Mouse (Mus musculus): ENCODE results near the gene Zdhhc13. TPM values are rescaled to one million over a fixed set of nuclear protein-coding genes. Genes with fewer than 3 reads are reported as not detected.

Gene Zdhhc13
- polyA plus RNA-seq, 1 experiment from 2014 or later: 36.2 TPM

- Histone ChIP-seq H3K27ac (ENCODE audit: low read depth) (no peak overlapping the region), H3K27me3 (ENCODE audit: insufficient read depth, low read length) (no peaks in the 10 kb centered on the region), H3K4me2 (no peak overlapping the region), H3K9me3 (ENCODE audit: low read depth, low read length) (no peaks in the 10 kb centered on the region), H3K36me3 (ENCODE audit: insufficient read depth) (no peaks in the 10 kb centered on the region), H3K4me1 (ENCODE audit: insufficient read depth) (peaks cover 3% of the 10 kb centered on the region; the same call in 1 of the 2 replicates), H3K9ac (no peak overlapping the region), H3K4me3 (ENCODE audit: low read depth, low read length) (no peak overlapping the region)
- no peak for ATAC-seq (ENCODE audit: insufficient read depth)
- TF ChIP-seq CTCF (IDR thresholded peaks at IDR 0.05; ENCODE audit: low read depth): no peak
- no peak for DNase-seq
- 85% methylated on average over 6 of the region's 6 CpGs for WGBS
These were observed 62.8 kb downstream of the Zdhhc13 start for GRCm38 (mm10) chr7:48851529-48852104.

- no peak for TF ChIP-seq CTCF (IDR thresholded peaks at IDR 0.05; ENCODE audit: low read depth)
- WGBS: 81% methylated on average over 13 of the region's 13 CpGs
- no peak overlapping the region for H3K9ac ChIP-seq
- no peak overlapping the region for H3K27ac ChIP-seq (ENCODE audit: low read depth)
- H3K4me1 ChIP-seq (ENCODE audit: insufficient read depth): no peaks in the 10 kb centered on the region
- no peak for ATAC-seq (ENCODE audit: insufficient read depth)
- H3K27me3 ChIP-seq (ENCODE audit: insufficient read depth, low read length): no peaks in the 10 kb centered on the region
- H3K9me3 ChIP-seq (ENCODE audit: low read depth, low read length): no peaks in the 10 kb centered on the region
- H3K4me2 ChIP-seq: no peak overlapping the region
- no peak overlapping the region for H3K4me3 ChIP-seq (ENCODE audit: low read depth, low read length)
- no peak for DNase-seq
- H3K36me3 ChIP-seq (ENCODE audit: insufficient read depth): no peaks in the 10 kb centered on the region
These were observed 64.7 kb downstream of the Zdhhc13 start for GRCm38 (mm10) chr7:48853496-48853895.

GRCm38 (mm10) chr7:48855461-48855860 lies 66.7 kb downstream of the Zdhhc13 start:
- DNase-seq (no peak), ATAC-seq (ENCODE audit: insufficient read depth) (no peak)
- Histone ChIP-seq H3K27ac (ENCODE audit: low read depth) (no peak overlapping the region), H3K9ac (no peak overlapping the region), H3K36me3 (ENCODE audit: insufficient read depth) (no peaks in the 10 kb centered on the region), H3K4me1 (ENCODE audit: insufficient read depth) (no peaks in the 10 kb centered on the region), H3K4me2 (no peak overlapping the region), H3K27me3 (ENCODE audit: insufficient read depth, low read length) (no peaks in the 10 kb centered on the region), H3K9me3 (ENCODE audit: low read depth, low read length) (no peaks in the 10 kb centered on the region), H3K4me3 (ENCODE audit: low read depth, low read length) (no peak overlapping the region)
- WGBS: 92% methylated on average over 3 of the region's 3 CpGs
- TF ChIP-seq CTCF (IDR thresholded peaks at IDR 0.05; ENCODE audit: low read depth): no peak

- DNase-seq: peak; percentile 50
- H3K9ac ChIP-seq: no peak overlapping the region
- no peak overlapping the region for H3K4me3 ChIP-seq (ENCODE audit: low read depth, low read length)
- no peaks in the 10 kb centered on the region for H3K27me3 ChIP-seq (ENCODE audit: insufficient read depth, low read length)
- no peaks in the 10 kb centered on the region for H3K36me3 ChIP-seq (ENCODE audit: insufficient read depth)
- no peaks in the 10 kb centered on the region for H3K9me3 ChIP-seq (ENCODE audit: low read depth, low read length)
- no peak overlapping the region for H3K4me2 ChIP-seq
- TF ChIP-seq CTCF (IDR thresholded peaks at IDR 0.05; ENCODE audit: low read depth): no peak
- no peak for ATAC-seq (ENCODE audit: insufficient read depth)
- H3K4me1 ChIP-seq (ENCODE audit: insufficient read depth): no peaks in the 10 kb centered on the region
- 40% methylated on average over 1 of the region's 1 CpGs for WGBS
- H3K27ac ChIP-seq (ENCODE audit: low read depth): no peak overlapping the region
These were observed 69.5 kb downstream of the Zdhhc13 start for GRCm38 (mm10) chr7:48858257-48858656.

- no peak overlapping the region for H3K4me3 ChIP-seq (ENCODE audit: low read depth, low read length)
- TF ChIP-seq CTCF (IDR thresholded peaks at IDR 0.05; ENCODE audit: low read depth): no peak
- H3K36me3 ChIP-seq (ENCODE audit: insufficient read depth): peaks cover 5% of the 10 kb centered on the region; the same call in 1 of the 2 replicates
- DNase-seq (no peak), ATAC-seq (ENCODE audit: insufficient read depth) (no peak)
- H3K9me3 ChIP-seq (ENCODE audit: low read depth, low read length): no peaks in the 10 kb centered on the region
- no peak overlapping the region for H3K27ac ChIP-seq (ENCODE audit: low read depth)
- 64% methylated on average over 4 of the region's 4 CpGs for WGBS
- H3K9ac ChIP-seq: no peak overlapping the region
- H3K27me3 ChIP-seq (ENCODE audit: insufficient read depth, low read length): no peaks in the 10 kb centered on the region
- no peaks in the 10 kb centered on the region for H3K4me1 ChIP-seq (ENCODE audit: insufficient read depth)
- no peak overlapping the region for H3K4me2 ChIP-seq
These were observed 70.6 kb downstream of the Zdhhc13 start for GRCm38 (mm10) chr7:48859362-48859761.

GRCm38 (mm10) chr7:48860948-48861347 lies 72.1 kb downstream of the Zdhhc13 start:
- no peak for DNase-seq
- WGBS: 41% methylated on average over 1 of the region's 1 CpGs
- no peaks in the 10 kb centered on the region for H3K4me1 ChIP-seq (ENCODE audit: insufficient read depth)

GRCm38 (mm10) chr7:48861796-48862195 lies 73.0 kb downstream of the Zdhhc13 start:
- Histone ChIP-seq H3K4me1 (ENCODE audit: insufficient read depth) (no peaks in the 10 kb centered on the region), H3K4me2 (no peak overlapping the region), H3K27ac (ENCODE audit: low read depth) (no peak overlapping the region), H3K9ac (no peak overlapping the region), H3K27me3 (ENCODE audit: insufficient read depth, low read length) (no peaks in the 10 kb centered on the region), H3K36me3 (ENCODE audit: insufficient read depth) (peaks cover 26% of the 10 kb centered on the region), H3K4me3 (ENCODE audit: low read depth, low read length) (no peak overlapping the region), H3K9me3 (ENCODE audit: low read depth, low read length) (no peaks in the 10 kb centered on the region)
- no peak for ATAC-seq (ENCODE audit: insufficient read depth)
- TF ChIP-seq CTCF (IDR thresholded peaks at IDR 0.05; ENCODE audit: low read depth): no peak
- whole genome bisulfite sequencing: 79% methylated on average over 4 of the region's 4 CpGs
- DNase-seq: no peak

More at GRCm38 (mm10) chr7:48860948-48861347, 72.1 kb downstream of the Zdhhc13 start:
- ATAC-seq (ENCODE audit: insufficient read depth): no peak
- H3K27me3 ChIP-seq (ENCODE audit: insufficient read depth, low read length): no peaks in the 10 kb centered on the region
- no peak overlapping the region for H3K27ac ChIP-seq (ENCODE audit: low read depth)
- no peak for TF ChIP-seq CTCF (IDR thresholded peaks at IDR 0.05; ENCODE audit: low read depth)
- H3K36me3 ChIP-seq (ENCODE audit: insufficient read depth): peaks cover 18% of the 10 kb centered on the region
- H3K4me3 ChIP-seq (ENCODE audit: low read depth, low read length): no peak overlapping the region
- no peak overlapping the region for H3K4me2 ChIP-seq
- H3K9me3 ChIP-seq (ENCODE audit: low read depth, low read length): no peaks in the 10 kb centered on the region
- no peak overlapping the region for H3K9ac ChIP-seq
